Mouse (Mus musculus) kidney, adult 8-10 months (tissue): ENCODE results near the gene Tagln.

Experiments
- DNase-seq, 2 experiments: peaks; one replicate each; pipeline ENCODE4 v3.0.0; 2022

Tagln gene

DNA sequence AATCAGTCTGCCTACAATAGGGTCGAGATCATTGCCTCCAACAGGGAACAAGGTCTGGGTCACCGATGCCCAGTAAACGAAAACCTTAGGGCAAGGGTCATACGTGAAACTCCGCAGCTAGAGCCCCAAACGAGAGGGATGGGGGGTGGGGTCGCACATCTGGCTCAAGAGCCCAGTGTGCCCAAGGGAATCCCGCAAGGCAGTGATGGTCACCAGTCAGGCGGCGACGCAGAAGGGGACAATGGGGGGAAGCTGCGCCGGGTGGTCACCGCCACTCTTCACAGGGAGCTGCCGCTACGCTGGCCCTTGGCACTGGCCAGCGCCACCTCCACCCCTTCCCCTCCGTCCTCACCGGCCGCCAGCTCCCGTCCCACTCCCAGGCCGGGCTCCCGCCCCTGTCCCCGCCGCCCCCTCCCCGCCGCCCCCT, 30.0 kb downstream of the Tagln start:
- DNase-seq = peak; percentile 23 to 32

DNA sequence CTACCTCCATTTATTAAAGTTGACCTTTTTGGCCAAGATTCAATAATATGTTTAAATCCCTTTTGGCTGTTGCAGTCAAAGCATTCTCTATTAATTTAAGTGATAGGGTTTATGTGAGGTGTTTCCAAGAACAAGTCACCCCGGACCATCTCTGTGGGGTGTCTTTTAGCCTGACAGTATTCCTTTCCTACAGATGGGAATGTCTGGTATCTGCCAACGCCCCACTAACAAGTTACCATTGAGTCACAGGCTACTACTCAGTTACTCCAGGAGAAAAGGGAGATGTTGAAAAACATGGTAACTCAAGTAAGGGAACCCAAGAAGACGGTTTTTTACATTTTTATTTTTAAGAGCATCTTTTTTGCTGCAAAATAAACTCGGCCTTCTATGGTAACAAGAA, 30.7 kb downstream of the Tagln start:
- DNase-seq = no peak

DNA sequence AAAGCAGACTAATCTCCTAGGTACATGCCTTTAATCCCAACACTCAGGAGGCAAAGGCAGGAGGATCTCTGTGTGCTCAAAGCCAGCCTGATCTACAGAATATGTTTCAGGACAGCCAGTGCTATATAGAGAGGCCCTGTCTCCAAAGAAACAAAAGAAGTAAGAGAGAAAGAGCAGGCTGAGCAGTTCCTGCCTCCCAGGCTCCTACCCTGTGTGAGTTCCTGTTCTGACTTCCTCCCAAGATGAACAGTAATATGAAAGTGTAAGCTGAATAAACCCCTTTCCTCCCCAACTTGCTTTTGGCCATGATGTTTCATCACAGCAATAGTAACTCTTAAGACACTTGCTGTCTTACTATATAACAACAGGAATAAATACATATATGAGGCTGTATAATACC, 42.2 kb downstream of the Tagln start:
- no peak for DNase-seq
